Mouse (Mus musculus) heart, postnatal 10 days (tissue): ENCODE measurements at regions not wholly inside any gene's neighbourhood (a gene's known extent, or its start where the extent isn't known, plus 50 kb on each side); places are given as distances from the start of the nearest gene placed in this dataset.
"Not testable (repeated sequence)": the region's sequence is repeated elsewhere in the genome, so short reads cannot be mapped to it uniquely, and the experiment has no call there.

Experiments
- DNase-seq, 2 experiments: peaks; one replicate each; pipeline ENCODE4 v3.0.0; 2021
- intact Hi-C: fragments of 180-260 bp; cut with DNase I; formaldehyde crosslinking; loops from one replicate; pipeline ENCODE4 v1.15.1; 2025

GRCm38 (mm10) chr14:53523430-53523829 is 730.5 kb downstream of the Dad1 start:
- intact Hi-C loops, DNase-seq: not testable (repeated sequence)

GRCm38 (mm10) chr14:53518954-53519353 is 735.0 kb downstream of the Dad1 start:
- intact Hi-C loops, DNase-seq: not testable (repeated sequence)

GRCm38 (mm10) chr14:53516623-53517238 is 737.2 kb downstream of the Dad1 start:
- intact Hi-C loops: not testable (repeated sequence)

DNA sequence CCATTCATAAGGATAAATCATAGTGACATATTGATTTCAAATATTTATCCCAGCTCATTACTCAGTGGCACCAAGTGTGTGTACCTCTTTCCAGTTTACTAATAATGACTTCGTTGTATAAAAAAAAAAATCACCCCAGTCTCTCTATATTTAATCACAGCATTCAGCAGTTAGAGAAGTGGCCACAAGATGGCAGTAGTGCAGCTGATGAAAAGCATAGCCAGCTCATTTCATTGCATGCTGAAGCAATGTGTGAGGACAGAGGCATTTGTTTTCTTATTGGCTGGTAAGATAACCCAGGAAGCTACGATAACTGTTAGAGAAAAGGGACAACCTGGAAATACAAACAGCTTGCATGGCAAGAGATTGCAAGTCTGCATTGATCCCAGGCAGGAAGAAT is 748.5 kb downstream of the Dad1 start:
- intact Hi-C loops: not testable (repeated sequence)
- peak; percentile 18 to 49 for DNase-seq

More at GRCm38 (mm10) chr14:53516623-53517238, 737.2 kb downstream of the Dad1 start:
- DNase-seq: not testable (repeated sequence)

DNA sequence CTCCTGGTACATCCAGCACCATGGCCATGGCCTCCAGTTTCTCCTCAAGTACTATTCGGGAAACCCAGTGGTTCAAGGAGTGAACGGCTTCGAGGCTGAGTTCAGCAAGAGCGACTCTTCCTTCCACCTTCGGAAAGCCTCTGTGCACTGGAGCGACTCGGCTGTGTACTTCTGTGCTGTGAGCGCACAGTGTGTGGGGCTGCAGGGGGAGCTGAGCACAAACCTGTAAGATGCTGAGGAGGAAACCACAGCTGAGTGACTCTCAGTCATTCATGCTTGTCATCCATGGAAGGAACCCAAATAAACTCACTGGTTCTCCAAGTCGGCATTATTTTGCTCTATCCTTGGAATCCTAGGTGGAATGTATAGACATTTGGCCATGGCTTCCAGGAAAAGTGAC is 765.5 kb downstream of the Dad1 start:
- intact Hi-C loops, DNase-seq: not testable (repeated sequence)

- DNase-seq, intact Hi-C loops: not testable (repeated sequence)
These were observed 766.3 kb downstream of the Dad1 start for GRCm38 (mm10) chr14:53487611-53488010.

- intact Hi-C loops: not testable (repeated sequence)
These were observed 779.7 kb downstream of the Dad1 start for GRCm38 (mm10) chr14:53474170-53474569.

GRCm38 (mm10) chr14:53460790-53461189 is 793.1 kb downstream of the Dad1 start:
- intact Hi-C loops, DNase-seq: not testable (repeated sequence)

More at GRCm38 (mm10) chr14:53474170-53474569, 779.7 kb downstream of the Dad1 start:
- not testable (repeated sequence) for DNase-seq

GRCm38 (mm10) chr14:53454001-53454400 is 799.9 kb downstream of the Dad1 start:
- intact Hi-C loops: no loop called here
- no peak for DNase-seq

DNA sequence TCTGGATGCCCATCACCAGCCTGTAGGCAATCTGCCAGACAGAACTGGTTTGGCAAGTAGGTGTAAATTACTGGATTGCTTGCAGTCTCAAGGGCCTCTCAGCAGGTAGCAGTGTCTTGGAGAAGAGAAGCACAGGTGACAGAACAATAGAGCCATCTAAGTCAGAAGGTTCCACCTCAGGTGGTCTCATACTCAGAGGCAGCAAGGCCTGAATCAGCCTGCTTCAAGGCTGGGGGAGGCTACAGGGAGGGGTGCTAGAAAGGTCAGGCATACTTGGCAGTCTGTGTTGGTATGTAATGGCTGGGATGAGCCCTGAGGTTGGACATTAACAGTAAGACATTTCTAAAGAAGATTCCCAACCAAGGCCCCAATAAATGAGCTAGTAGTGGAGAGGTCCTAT is 814.3 kb downstream of the Dad1 start:
- intact Hi-C loops, DNase-seq: not testable (repeated sequence)

GRCm38 (mm10) chr14:53430130-53430529 is 823.8 kb downstream of the Dad1 start:
- not testable (repeated sequence) for DNase-seq

DNA sequence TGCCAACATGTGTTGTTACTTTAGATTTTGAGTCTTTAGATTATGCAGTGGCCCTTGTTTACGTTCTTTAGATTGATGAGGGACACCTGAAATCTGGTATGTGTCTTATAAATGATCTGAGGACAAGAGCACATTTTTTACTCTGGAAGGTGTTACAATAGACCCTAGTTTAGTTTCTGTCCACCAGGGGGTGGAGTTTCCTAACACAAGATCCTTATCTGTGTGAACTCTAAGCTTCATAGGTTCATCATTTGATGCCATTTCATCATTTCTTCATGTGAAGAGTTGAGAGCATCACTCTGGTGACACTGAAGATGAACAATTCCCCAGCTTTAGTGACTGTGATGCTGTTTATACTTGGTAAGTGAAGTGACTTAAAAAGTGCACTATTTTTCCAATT is 825.5 kb downstream of the Dad1 start:
- DNase-seq, intact Hi-C loops: not testable (repeated sequence)

More at GRCm38 (mm10) chr14:53430130-53430529, 823.8 kb downstream of the Dad1 start:
- intact Hi-C loops: not testable (repeated sequence)

GRCm38 (mm10) chr14:53427636-53428035 is 826.3 kb downstream of the Dad1 start:
- DNase-seq, intact Hi-C loops: not testable (repeated sequence)

- intact Hi-C loops, DNase-seq: not testable (repeated sequence)
These were observed 836.9 kb downstream of the Dad1 start for GRCm38 (mm10) chr14:53416955-53417354.

DNA sequence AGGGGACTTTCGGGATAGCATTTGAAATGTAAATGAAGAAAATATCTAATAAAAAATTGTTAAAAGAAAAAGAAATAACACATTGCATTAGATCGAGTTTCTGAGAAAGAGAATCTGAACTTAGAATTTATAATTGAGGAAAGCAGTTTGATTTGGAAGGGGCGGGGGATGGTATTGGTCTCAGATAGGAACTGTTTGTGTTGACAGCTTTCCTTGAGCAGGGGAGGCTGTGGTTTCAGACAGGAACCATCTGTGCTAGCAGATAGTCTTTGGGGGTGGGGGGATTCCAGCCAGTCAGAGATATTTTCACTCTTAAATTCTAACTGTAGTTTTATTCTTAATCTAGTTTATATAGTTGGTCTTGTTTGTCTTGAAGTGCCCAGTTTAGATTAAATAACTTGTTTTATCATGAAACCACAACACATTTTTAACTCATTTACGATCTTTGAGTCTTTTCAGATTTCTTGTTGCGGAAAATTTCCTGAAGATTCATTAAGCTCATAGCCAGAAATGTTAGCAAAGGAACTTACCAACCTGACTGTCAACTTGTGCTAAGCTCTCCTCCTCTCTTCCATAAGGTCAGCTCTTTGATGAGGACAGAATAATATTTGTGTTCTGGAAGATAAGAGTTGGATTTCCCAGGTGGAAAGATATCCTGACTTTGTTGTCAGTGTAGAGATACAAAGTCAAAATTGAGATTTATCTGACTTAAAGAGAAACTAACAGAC is 846.2 kb downstream of the Dad1 start:
- intact Hi-C loops, DNase-seq: not testable (repeated sequence)

GRCm38 (mm10) chr14:53390307-53390706 is 863.6 kb downstream of the Dad1 start:
- DNase-seq, intact Hi-C loops: not testable (repeated sequence)

DNA sequence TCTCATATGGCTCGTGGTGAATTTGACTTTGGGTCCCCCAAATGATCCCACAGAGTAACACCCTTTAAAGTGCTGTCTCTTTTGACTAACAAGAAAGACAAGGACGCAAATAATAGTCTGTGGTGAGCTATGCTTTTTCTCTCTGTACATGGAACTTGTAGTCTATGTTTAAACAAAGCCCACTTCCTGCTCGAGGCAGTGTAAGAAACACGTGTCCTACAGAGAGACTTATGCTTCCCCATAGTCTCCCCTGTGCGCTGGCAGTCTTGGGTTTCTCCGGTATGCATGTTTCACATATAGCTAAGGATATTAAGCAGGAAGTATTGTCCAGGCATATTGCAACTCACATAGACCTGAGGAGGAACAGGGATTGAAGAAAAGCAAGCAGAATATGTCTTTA is 879.0 kb upstream of the Olfr1507 start:
- intact Hi-C loops: not testable (repeated sequence)

GRCm38 (mm10) chr14:53373777-53374468 is 878.4 kb upstream of the Olfr1507 start:
- DNase-seq, intact Hi-C loops: not testable (repeated sequence)

More for the DNA sequence above, 879.0 kb upstream of the Olfr1507 start:
- DNase-seq: not testable (repeated sequence)

GRCm38 (mm10) chr14:53369776-53370175 is 874.2 kb upstream of the Olfr1507 start:
- intact Hi-C loops: no loop called here
- DNase-seq: no peak

GRCm38 (mm10) chr14:53367420-53367819 is 871.9 kb upstream of the Olfr1507 start:
- DNase-seq: not testable (repeated sequence)

DNA sequence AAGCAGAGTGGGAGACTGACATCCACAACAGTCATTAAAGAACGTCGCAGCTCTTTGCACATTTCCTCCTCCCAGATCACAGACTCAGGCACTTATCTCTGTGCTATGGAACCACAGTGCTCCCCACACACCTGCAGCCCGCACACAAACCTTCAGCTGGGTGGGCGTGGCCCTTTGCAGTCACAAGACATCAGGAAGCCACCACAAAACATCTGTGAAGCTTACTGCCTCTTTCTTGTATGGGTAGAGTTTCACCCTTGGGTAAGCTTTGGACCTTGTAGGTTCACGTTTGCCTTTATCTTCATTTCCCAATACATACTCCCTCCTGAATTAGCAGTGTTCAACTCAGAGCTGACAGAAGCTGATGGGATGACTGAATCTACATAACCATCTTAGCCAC is 868.4 kb upstream of the Olfr1507 start:
- DNase-seq, intact Hi-C loops: not testable (repeated sequence)

More at GRCm38 (mm10) chr14:53367420-53367819, 871.9 kb upstream of the Olfr1507 start:
- intact Hi-C loops: not testable (repeated sequence)
